Mouse (Mus musculus) spleen, adult 12 weeks (tissue): Measurements from ENCODE around the gene Nfib.
A peak's percentile ranks its signal among the peaks of the same experiment; 100 is the strongest.

Experiments
- DNase-seq: peaks from one replicate; pipeline ENCODE4 v3.0.0; 2022; ENCODE audit warnings: low spot score

Gene Nfib

GRCm38 (mm10) chr4:82512743-82513425 lies 192.7 kb downstream of the Nfib start:
- peak; percentile 13 for DNase-seq

GRCm38 (mm10) chr4:82512335-82512734 lies 193.2 kb downstream of the Nfib start:
- DNase-seq, result no peak

- no peak for DNase-seq
These were observed 194.0 kb downstream of the Nfib start for GRCm38 (mm10) chr4:82511524-82511923.

GRCm38 (mm10) chr4:82511001-82511513 lies 194.5 kb downstream of the Nfib start:
- DNase-seq, result no peak

GRCm38 (mm10) chr4:82509771-82510170 lies 195.8 kb downstream of the Nfib start:
- DNase-seq, result no peak

- no peak for DNase-seq
These were observed 196.3 kb downstream of the Nfib start for GRCm38 (mm10) chr4:82509166-82509767.

- no peak for DNase-seq
These were observed 197.3 kb downstream of the Nfib start for GRCm38 (mm10) chr4:82508281-82508687.

- DNase-seq, result no peak
These were observed 197.8 kb downstream of the Nfib start for GRCm38 (mm10) chr4:82507541-82508280.

GRCm38 (mm10) chr4:82506731-82507331 lies 198.7 kb downstream of the Nfib start:
- DNase-seq, result no peak

- no peak for DNase-seq
These were observed 199.3 kb downstream of the Nfib start for GRCm38 (mm10) chr4:82506081-82506730.

GRCm38 (mm10) chr4:82505121-82506031 lies 200.2 kb downstream of the Nfib start:
- DNase-seq, result no peak

- DNase-seq, result no peak
These were observed 201.0 kb downstream of the Nfib start for GRCm38 (mm10) chr4:82504284-82505120.

GRCm38 (mm10) chr4:82504015-82504283 lies 201.6 kb downstream of the Nfib start:
- no peak for DNase-seq

GRCm38 (mm10) chr4:82503274-82504014 lies 202.1 kb downstream of the Nfib start:
- DNase-seq, result no peak

GRCm38 (mm10) chr4:82502611-82503010 lies 202.9 kb downstream of the Nfib start:
- no peak for DNase-seq

- DNase-seq, result no peak
These were observed 203.5 kb downstream of the Nfib start for GRCm38 (mm10) chr4:82502012-82502411.

GRCm38 (mm10) chr4:82500578-82501098 lies 204.9 kb downstream of the Nfib start:
- DNase-seq, result no peak

- DNase-seq, result no peak
These were observed 205.6 kb downstream of the Nfib start for GRCm38 (mm10) chr4:82499725-82500577.
